Mouse (Mus musculus): ENCODE data around the gene Ssna1. TPM values are rescaled to one million over a fixed set of nuclear protein-coding genes. Genes with fewer than 3 reads are reported as not detected.

Ssna1 gene
- polyA plus RNA-seq (2017; shearing (Covaris generic)), result 100 to 1,000 TPM; 111 to 156 (median 121) TPM

DNA sequence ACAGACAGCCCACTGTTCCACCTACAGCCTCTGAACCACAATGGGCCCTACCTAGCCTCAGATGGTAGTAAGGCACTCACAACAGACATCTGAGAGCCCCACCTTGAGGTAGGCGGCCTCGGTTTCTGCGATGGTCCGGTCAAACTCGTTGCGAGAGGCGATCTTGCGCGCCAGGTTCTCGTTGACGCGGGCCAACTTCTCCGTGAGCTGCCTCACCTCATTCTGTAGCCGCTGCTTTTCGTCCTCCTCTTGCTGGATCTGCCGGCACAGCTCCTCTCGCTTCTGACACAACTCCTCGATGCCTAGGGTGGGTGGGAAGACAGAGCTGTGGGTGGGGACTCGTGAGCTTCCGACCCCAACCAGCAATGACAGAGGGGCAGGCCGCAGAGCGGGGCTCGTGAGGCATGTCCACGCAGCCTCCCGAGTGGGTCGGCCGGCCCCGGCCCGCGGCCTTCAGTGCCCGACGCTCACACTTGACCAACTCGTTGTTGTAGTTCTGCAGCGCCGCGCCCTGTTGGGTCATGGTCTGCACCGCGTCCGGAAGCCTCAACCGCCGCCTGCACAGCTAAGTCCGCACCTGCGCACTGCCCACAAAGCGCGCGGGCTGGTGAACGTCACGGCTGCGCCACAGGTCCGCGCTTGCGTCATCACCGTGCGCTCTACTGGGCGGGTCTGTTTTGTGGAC is at the start of gene Ssna1, which contains the start of gene Anapc2:
TSS of gene Ssna1 (minus strand) at position 612 of the 685 bp plus-strand sequence.
TSS of gene Anapc2 (plus strand) at position 652 of the 685 bp plus-strand sequence.
- peak; percentile 93 for ATAC-seq

DNA sequence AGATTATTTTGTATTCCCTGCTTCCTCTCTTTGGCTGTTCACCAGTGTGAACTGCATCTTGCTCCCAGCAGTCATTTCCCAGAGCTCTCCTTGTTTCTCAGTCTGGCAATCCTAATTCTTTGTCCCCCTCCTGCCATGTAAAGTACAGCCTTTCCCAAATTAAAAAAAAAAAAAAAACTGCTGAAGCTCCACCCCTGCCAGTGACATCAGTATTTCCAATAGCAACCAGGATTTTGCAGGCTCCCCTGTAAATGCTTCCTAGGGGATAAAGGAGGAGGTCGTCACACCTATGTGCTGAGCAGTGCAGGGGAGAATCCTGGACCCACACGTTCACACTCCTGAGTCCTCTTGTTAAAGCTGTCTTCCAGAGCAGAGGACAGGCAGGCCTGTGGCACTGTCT is 47.8 kb upstream of the Ssna1 start:
- no peak for ATAC-seq

DNA sequence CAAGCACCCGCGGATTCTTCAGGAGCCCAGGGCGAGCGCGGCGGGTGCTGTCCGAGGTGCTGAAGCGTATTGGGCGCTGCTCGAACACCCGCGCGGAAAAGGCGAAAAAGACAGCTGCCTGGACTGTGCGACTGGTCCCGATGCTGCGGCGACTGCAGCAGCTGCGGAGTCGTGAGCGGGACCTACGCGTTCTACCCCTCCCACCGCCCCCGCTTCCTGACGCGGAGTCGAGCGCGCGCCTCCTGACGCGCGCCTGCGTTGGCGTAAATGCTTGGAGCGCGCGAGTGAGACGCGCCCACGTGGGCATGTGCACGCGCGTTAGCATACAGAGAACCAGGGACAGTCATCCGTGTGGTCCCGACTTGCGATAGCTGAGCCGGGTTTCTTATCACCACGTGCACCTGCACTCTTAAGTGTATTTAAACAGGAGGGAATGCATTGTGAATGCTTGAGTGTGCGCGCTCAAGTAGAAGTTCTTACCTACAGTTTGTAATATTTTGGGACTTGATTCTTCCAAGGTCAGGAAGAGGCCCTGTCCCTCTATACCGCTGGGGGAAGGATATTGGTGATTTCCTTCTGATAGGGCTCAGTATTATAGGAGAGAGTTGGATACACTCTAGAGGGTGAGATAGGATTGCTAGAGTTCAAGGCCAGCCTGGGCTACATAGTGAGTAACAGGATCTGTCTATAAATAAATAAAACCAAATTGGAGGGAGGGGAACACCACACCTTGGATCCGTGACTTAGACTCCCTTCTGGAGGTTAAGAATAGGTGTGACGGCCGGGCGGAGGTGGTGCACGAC is 46.9 kb upstream of the Ssna1 start, which contains the start of gene Grin1:
TSS of gene Grin1 (minus strand) at position 217 of the 803 bp plus-strand sequence.
- peak; percentile 41 for ATAC-seq

DNA sequence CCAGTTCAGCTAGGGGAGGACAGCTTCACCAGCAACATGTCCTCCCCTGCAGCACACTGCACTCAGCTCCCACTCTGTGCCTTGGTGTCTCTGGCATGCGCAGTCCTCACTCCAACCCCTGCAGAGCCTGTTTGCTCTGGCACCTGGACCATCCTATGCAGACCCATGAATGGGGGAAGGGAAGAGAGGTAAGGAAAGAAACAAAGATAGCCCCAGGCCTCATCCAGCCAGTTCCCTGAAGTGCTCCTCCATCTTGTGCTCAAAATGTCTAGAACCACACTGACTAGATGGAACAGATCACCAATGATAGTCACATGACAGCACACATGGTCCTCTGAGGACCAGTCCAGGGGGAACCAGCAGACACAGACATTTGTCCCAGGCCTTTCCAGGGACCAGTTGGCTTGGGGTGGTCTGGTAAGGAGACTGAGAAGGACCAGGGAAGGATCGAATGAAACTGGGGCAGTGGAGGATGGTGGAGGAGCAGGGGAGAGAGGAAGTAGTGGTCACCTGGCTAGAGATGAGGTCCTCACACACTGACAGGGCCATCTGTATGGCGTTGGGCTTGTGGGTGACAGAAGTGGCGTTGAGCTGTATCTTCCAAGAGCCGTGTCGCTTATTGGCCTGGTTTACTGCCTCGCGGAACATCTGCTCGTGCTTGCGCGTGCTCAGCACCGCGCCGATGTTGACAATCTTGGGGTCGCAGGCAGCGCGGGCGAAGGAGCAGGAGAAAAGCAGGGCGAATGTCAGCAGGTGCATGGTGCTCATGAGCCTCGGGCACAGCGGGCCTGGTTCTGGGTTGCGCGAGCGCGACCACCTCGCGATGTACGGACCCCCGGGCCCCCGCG is 46.1 kb upstream of the Ssna1 start:
- no peak for ATAC-seq

DNA sequence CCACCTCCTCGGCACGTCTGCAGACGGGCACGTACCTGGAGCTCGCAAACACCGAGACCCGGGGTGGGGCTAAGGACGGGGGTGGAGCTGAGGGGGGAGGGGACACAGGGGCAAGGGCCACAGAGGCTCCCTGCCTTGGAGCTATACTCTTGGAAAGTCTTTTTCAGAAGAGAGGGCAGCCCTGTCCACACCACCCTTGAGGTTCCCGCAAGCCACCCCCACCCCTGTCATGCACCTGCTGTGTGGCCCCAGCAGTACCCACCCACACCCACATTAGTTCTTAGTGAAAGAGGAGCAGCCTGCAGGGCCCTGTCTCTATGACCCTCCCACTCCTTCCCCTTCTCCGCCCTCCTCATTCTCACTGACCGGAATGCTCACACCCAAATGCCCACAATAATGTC is 39.3 kb upstream of the Ssna1 start:
- no peak for ATAC-seq

DNA sequence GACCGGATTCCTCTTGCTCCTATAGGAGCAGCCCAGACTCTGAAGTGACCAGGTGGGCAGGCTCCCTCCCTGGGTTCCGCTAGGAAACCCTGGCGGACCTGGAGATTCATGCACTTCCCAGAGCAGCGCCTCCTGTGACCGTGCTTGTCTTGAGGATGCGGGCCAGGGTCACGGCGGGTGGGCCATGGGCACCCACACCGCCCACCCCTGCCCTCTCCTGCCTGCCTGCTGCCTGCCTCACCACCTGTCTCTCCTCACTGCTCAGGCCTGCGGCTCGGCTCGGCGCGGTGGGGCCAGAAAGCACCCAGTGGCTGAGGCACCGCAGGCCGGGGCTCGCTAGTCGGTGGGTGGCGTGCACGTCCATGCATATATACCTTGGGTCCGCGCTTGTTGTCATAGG is 38.7 kb upstream of the Ssna1 start:
- no peak for ATAC-seq

DNA sequence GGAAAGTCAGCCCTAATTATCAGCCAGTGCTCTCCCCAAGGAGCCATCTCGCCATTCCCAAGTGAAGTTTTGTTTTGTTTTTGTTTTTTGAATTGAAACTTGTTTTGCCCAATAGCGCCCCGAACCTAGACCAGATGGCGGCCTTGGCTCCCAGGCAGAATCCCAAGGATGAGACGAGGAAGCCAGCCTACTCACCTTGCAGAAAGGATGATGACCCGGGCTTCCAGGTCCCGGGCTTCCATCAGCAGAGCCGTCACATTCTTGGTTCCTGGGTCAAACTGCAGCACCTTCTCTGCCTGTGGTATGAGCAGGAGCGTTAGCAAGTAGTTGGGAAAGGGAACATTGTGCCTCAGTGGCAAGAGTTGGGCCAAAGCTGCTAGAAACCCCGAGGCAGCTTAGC is 37.9 kb upstream of the Ssna1 start:
- no peak for ATAC-seq

DNA sequence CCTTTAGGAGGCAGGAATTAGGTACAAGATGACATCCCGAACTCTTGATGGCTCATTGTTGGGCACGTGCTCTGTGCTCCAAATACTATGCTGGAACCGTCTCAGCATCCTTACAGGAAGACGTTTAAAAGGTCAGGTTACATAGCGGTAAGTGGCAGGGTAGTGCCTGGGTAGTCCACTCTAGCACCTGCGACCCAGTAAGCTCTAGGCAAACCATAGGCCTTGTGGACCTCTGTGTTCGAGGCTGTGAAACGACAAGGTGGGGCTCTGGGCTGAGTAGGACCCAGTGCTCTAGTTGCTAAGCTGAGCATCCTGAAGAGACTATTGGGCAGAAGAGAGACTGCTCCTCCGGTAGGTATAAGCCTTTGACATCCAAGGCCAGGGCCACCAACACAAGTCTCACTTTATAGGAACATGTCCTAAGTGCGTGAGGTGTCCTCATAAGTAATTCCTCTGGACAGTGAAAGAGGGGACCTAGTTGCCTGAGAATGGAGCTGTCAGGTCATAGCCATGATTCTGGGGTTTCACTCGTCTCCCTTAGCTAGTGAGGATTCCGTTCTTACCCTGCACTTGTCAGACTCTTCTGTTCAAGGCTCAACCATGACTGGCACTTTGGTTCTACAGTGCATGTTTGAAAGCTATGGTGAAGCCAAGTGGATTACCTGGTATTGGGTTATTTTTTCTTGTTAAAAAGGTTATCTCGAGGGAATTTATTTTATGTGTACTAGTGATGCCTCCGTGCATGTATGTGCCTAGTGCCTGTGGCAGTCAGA is 33.5 kb upstream of the Ssna1 start:
- no peak for ATAC-seq

DNA sequence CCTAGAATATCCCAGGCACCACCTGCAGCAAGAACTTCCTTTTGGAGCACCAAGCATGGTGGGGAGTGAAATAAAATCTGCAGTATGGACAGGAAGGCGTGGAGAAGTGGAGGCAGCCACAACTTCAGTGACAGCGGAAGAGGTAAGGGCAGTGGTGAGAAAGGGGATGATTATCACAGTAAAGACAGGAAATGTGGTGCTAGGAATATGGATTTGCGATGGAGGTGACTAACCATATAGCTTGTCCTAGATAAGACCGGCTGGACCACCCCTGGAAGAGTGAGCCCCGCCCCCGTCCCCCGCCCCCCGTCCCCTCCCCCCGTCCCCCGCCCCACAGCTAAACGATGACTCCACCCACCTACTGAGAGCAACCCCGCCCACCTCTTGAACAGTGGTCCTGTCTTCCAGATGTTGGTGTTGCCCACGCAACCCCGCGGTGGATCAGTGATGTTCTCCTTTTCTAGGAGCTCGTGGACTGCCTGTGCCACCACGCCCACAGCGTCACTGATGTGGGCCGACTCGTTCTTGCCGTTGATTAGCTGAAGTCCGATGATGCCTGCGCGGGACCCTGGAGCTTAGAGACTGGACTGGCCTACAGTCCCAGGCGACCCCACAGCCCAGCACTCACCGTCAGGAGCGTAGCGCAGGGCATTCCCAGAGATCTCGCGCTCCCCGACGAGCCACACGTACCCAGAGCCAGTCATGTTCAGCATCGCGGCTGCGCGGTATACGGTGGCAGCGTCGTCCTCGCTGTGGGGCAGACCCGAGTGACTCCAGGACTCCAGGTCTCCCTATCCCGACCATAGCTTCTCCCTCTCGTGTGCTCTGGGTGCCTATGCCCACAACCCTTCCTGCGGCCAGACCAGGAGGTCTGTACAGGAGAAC is 32.7 kb upstream of the Ssna1 start:
- ATAC-seq, result peak; percentile 71

DNA sequence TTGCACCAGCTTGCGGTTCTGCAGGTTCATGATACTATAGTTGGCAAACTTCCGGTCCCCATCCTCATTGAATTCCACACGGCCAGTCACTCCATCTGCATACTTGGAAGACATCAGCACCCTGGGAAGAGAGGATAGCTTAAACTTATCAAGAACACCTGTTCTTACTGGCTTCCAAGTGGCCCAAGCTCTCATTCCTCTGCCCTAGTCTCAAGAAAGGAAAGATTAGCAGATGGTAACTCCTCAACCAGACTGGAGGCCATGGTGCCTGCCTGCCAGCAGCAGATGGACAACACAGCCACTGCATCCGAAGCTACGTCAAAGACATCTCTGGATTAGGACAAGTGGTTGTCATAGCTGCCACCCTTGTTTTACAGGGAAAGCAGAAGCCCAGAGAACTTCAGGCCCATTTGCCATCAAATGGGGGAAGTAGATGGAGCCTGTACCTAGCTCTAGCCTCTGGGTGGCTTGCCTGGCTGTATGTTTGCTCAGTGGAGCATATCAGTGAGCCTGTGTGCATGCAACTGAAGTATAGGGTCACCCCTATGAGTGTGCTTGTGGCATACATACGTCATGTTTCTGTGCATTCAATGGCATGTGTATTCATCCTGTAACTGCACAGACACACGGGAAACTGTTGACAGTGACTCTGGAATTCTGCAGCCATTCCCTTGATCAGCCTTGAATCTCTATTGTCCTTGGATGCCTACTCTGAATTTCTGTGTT is 31.9 kb upstream of the Ssna1 start:
- ATAC-seq, result no peak

DNA sequence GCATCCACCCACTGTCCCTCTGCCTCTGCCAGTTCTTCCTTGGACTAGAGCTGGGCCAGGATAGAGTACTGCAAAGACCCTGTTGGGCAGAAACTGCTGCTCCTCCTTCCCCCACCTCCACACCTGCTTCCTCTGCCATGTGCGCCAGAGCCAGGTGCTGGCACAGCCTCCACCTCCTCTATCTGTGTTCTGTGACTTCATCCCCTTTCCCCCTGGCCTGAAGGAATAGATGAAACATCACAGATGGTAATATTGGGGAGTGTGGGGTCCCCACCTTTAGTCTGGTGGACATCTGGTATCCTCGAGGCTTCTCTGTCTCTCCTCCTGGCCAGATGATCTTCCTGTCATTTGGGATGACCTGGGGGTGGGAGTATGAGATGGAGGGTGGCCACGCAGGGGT is 31.2 kb upstream of the Ssna1 start:
- ATAC-seq, result no peak

DNA sequence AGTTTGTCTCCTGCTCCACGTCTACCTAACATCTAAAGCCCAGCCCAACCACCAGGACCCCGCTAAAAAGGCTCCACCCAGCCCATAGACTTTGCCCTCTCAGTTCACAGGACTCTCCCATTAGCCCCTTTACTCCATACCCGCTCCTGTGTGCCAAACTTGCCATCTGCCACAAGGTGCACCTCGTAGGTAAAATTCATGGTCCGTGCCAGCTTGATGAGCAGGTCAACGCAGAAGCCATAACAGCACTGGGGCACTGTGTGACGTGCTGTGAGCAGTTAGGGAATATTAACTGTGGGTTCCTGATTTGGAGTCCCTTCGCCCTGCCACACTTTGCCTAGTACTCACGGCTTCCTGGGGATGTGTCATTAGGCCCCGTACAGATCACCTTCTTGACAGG is 25.8 kb upstream of the Ssna1 start:
- ATAC-seq, result no peak

DNA sequence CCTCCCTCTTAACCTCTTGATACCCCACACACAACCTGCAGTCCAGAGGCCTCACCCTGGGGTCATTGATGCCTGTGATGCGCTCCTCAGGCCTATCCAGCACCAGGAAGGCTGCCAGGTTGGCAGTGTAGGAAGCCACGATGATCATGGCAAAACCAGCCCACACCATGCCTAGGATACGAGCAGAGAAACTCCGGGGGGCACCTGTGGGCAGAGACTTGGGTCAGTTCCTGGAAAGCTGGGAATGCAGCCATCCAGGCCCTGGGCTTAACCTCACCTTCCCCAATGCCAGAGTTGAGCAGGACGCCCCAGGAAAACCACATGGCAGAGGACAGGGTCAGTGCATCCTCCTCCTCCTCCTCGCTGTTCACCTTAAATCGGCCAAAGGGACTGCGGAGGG is 24.9 kb upstream of the Ssna1 start:
- ATAC-seq, result no peak

DNA sequence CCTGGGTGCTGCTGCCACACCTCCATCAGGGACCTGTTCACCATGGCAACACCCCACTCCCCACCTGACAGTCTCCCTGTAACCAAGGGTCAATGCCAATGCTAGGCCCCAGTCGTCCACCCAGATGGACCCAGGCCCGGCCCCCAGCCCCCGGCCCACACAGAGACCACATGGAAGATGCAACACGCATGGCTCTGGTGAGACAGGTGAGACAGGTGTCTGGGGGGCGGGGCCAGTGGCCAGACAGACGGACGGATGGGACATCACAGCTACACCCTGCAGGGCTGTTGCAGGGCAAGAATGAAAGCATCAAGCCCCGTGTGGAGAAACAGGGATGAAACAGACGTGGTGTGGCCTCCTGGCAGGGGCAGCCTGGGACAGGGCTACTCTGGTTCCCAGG is 21.5 kb upstream of the Ssna1 start:
- ATAC-seq, result no peak

DNA sequence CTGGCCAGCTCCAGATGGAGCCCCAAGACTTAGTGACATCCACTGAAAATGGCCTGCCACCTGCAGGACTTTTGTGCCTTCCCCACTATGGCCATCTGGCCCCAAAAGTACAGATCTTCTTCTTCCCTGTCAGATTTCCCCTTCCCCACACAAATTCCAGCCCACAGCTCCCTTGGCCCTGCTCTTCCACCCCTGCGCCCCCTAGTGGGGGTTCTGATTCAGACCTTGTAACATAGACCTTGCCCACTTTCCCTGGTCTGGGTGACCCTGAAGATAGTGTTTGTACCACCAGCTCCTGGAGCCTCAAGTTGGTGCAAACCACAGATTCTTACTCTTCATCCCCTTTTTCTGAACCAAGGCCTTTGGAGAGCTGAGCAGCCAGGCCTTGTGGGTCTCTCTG is 20.6 kb upstream of the Ssna1 start:
- ATAC-seq, result peak; percentile 46

DNA sequence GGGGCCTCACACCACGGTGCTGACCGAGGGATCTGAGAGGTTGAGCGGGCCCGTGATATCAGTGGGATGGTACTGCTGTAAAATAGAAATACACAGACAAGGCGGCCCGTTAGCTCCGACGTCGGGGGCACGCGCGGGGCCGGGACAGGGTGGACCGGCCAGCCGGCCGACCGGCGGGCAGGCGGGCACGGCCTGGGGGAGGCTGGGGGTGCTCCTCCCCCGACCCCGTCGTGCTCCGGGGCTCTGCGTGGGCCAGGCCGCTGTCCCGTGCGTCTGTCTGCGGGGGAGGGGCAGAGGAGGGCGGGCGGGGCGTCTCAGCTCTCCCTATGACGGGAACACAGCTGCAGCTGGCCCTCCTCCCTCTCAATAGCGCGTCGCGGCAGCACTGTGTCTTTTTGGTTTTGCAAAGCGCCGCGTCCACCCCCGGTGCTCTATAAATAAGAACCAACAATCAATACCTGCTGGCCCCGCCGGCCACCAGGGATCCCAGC is 19.9 kb upstream of the Ssna1 start:
- ATAC-seq, result no peak

DNA sequence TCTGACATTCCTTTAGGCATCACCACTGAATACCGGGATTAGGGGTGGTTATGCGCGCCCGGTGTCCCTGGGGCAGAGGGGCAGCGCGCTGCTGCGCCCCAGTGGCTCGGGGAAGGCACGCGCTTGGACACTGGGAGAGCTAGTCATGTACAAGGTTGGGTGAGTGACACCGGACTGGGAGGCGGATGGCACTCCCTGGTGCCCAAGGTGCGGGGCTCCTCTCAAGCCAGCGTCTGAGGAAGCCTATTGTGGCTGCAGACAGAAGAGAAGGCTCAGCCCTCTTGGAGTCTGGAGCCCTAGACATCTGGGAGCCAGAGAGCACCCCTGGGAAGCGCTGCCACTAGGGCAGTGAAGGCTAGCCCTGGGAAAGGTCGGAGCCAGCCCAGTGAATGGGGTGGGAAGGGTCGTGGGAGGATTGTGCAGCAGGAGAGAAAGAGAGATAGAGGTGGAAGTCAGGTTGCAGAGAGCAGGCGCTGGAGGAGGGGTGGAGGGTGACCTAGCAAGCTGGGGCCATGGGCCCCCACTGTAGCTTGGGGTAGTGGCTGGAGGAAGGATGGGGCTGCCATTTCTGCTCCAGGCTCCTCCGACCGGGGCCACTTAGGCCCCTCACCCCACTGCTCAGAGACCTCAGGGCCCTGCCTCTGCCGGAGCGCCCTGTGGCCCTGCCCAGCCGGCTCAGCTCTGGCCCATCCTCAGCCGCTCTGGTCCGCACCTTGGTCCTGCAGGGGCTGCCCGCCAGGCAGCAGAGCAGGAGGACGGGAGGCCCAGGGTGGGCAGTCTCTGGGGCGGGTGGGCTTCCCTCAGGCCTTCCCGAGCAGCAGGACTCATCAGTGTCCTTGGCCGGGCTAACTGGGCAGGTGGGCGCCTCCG is 19.2 kb upstream of the Ssna1 start:
- ATAC-seq, result no peak

DNA sequence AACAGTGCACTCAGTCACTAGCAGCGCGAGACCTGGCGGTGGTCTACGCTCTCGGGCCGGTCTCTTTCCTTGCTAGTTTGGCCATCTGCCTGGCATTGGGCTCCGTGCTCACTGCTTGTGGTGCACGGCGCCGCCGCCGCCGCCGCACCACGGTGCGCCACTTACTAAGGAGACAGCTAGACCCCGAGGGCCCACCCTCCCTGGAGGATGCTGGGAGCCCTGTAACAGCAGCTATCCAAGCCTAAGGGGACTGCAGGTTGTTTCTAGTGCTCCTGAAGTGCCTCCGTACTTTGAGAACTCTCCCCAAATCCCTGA is 18.5 kb upstream of the Ssna1 start:
- no peak for ATAC-seq

DNA sequence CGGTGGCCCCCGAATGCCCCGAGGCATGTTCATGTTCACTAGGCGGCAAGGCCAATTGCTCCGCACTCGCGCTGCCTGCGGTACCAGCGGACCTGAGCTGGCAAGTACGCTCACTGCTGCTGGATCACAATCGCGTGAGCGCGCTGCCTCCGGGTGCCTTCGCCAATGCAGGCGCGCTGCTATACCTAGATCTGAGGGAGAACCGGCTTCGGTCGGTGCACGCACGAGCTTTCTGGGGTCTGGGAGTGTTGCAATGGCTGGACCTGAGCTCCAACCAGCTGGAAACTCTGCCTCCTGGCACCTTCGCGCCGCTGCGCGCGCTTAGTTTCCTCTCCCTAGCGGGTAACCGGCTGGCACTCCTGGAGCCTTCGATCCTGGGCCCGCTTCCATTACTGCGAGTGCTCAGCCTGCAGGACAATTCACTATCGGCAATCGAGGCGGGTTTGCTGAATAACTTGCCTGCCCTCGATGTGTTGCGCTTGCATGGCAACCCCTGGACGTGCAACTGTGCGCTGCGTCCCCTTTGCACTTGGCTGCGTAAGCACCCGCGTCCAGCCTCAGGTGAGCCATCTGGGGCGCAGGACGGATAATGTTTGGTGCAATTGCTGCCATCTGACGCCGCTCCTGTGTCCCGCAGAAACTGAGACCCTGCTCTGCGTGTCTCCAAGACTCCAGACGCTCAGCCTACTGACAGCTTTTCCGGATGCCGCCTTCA is 18.0 kb upstream of the Ssna1 start:
- no peak for ATAC-seq

All from inflammation-experienced regulatory T-cells, adult 6 months (primary cell).